Mouse (Mus musculus) liver, adult 2 months (tissue): ENCODE data around the gene Art3. TPM values are rescaled to one million over a fixed set of nuclear protein-coding genes. Genes with fewer than 3 reads are reported as not detected.

Experiments used
- DNase-seq: peaks from one replicate; pipeline ENCODE4 v3.0.0-alpha.2; 2011; ENCODE audit warnings: low read depth, low spot score; ENCODE audit errors: extremely low read depth
- H3K27ac ChIP-seq: fragments of 200-500 bp; replicated peaks from 2 replicates; pipeline ENCODE4 v1.5.1; 2012; ENCODE audit warnings: low read depth, mild to moderate bottlenecking, control low read depth, inconsistent platforms, low read length; ENCODE audit not compliant: insufficient read depth
- H3K27me3 ChIP-seq: fragments of 200-500 bp; 2 replicates; pipeline ENCODE4 v1.6.1; 2012; ENCODE audit warnings: mild to moderate bottlenecking, moderate library complexity, low read length, inconsistent platforms; ENCODE audit not compliant: control insufficient read depth, insufficient read depth
- H3K36me3 ChIP-seq: fragments of 200-500 bp; 2 replicates; pipeline ENCODE4 v1.6.1; 2012; ENCODE audit warnings: low read length, inconsistent platforms; ENCODE audit not compliant: control insufficient read depth, insufficient read depth
- H3K4me1 ChIP-seq: fragments of 200-500 bp; 2 replicates; pipeline ENCODE4 v1.6.1; 2011; ENCODE audit warnings: low read length; ENCODE audit not compliant: control insufficient read depth, insufficient read depth
- H3K4me3 ChIP-seq: fragments of 200-500 bp; 2 replicates; pipeline ENCODE4 v1.5.1; 2011; ENCODE audit warnings: low read depth, mild to moderate bottlenecking, control low read depth, low read length, moderate library complexity; ENCODE audit not compliant: insufficient read depth
- H3K79me2 ChIP-seq: fragments of 200-500 bp; 2 replicates; pipeline ENCODE4 v1.6.1; 2012; ENCODE audit warnings: inconsistent platforms, mild to moderate bottlenecking, low read length, moderate library complexity; ENCODE audit not compliant: control insufficient read depth, insufficient read depth
- H3K9ac ChIP-seq: fragments of 200-500 bp; 2 replicates; pipeline ENCODE4 v1.6.1; 2012; ENCODE audit warnings: low read depth, mild to moderate bottlenecking, control low read depth, inconsistent platforms, low read length
- CTCF ChIP-seq: fragments of 200-500 bp; IDR thresholded peaks from 2 replicates; pipeline ENCODE4 v1.5.1; 2011; ENCODE audit warnings: low read depth, low read length, control low read depth
- POLR2A ChIP-seq: fragments of 200-500 bp; IDR thresholded peaks from 2 replicates; pipeline ENCODE4 v1.6.1; 2011; ENCODE audit warnings: low read length, control low read depth; ENCODE audit not compliant: insufficient read depth; ENCODE audit errors: extremely low read depth
- WGBS: fragments of 180-500 bp; shearing (Covaris S2); methylation state at CpG from one replicate; pipeline ENCODE4 v1.1.7; 2018; 5-methylcytosine and 5-hydroxymethylcytosine counted together
- polyA plus RNA-seq: library from polyadenylated mRNA; depleted of rRNA; stranded (reverse); fragments of >200 nt; gene quantifications from 2 replicates; pipeline ENCODE4 v1.2.3, GENCODE M21; 2012
- total RNA-seq: library from RNA; depleted of rRNA; stranded (reverse); fragments of >200 nt; gene quantifications from 2 replicates; pipeline ENCODE4 v1.2.3, GENCODE M21; 2014

Gene Art3
- total and polyA plus RNA-seq, 2 experiments = 1.8 to 8.6 TPM

GRCm38 (mm10) chr5:92327929-92328328 is 3.7 kb upstream of the Art3 start, which contains the start of gene Cxcl9:
Gene Cxcl9 (minus strand): TSS chr5:92328079.
- no peaks in the 10 kb centered on the region for H3K36me3 ChIP-seq
- peak within 1 kb of the TSS; percentile 49; the same call in 1 of the 2 replicates for H3K27ac ChIP-seq
- no peak for TF ChIP-seq POLR2A
- no peaks in the 10 kb centered on the region for H3K79me2 ChIP-seq
- H3K9ac ChIP-seq = no peak within 1 kb of the TSS
- no peak within 1 kb of the TSS for H3K4me3 ChIP-seq
- no peaks in the 10 kb centered on the region for H3K27me3 ChIP-seq
- WGBS = 34% methylated on average over 7 of the region's 7 CpGs
- no peak for DNase-seq
- peaks cover 20% of the 10 kb centered on the region for H3K4me1 ChIP-seq

- TF ChIP-seq POLR2A (no peak), CTCF (no peak)
- Histone ChIP-seq H3K36me3 (no peaks in the 10 kb centered on the region), H3K9ac (no peak overlapping the region), H3K27ac (no peak overlapping the region), H3K27me3 (no peaks in the 10 kb centered on the region), H3K79me2 (no peaks in the 10 kb centered on the region), H3K4me1 (peaks cover 14% of the 10 kb centered on the region), H3K4me3 (no peak overlapping the region)
- DNase-seq = no peak
- WGBS = 82% methylated on average over 12 of the region's 12 CpGs
Observed at GRCm38 (mm10) chr5:92331122-92331521, 505 bp upstream of the Art3 start.

DNA sequence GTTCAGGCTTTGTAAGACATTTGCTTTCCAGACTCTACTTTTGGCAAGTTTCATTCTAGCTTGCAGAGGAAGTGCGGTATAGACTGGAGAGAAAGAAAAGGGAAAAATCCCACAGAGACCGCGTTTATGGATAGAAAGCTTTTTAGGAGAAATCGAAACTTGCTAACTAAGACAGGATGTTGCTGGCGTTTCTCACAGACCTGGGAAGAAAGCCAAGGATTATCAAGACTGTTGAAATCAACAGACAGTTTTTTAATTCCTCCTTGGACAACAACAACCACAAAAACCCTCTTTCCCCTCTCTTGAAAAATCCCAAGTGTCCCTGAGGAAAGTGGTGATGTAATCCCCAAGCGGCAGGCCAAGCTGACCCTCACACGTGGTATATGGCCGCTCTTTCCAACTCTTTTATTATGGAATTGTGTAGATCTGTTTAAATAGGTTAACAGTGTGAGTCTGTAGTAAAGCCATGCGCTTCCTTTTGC is 773 bp downstream of the Art3 start:
- TF ChIP-seq CTCF = no peak
- no peak for TF ChIP-seq POLR2A
- Histone ChIP-seq H3K9ac (0 out of 2 replicates have a peak overlapping the region, but pooled peaks have one; percentile 12), H3K36me3 (no peaks in the 10 kb centered on the region), H3K4me1 (peaks cover 9% of the 10 kb centered on the region), H3K4me3 (peak overlapping the region; percentile 38; the same call in 1 of the 2 replicates), H3K79me2 (no peaks in the 10 kb centered on the region), H3K27me3 (no peaks in the 10 kb centered on the region), H3K27ac (peak overlapping the region; percentile 75)
- 52% methylated on average over 9 of the region's 9 CpGs for WGBS
- peak; percentile 71 for DNase-seq

GRCm38 (mm10) chr5:92336743-92337142 is 5.1 kb downstream of the Art3 start:
- no peak for TF ChIP-seq CTCF
- TF ChIP-seq POLR2A = no peak
- H3K4me3 ChIP-seq = no peak overlapping the region
- no peak overlapping the region for H3K9ac ChIP-seq
- no peaks in the 10 kb centered on the region for H3K36me3 ChIP-seq
- no peak for DNase-seq
- H3K4me1 ChIP-seq = no peaks in the 10 kb centered on the region
- WGBS = 85% methylated on average over 3 of the region's 3 CpGs
- H3K27ac ChIP-seq = no peak overlapping the region
- no peaks in the 10 kb centered on the region for H3K27me3 ChIP-seq
- H3K79me2 ChIP-seq = no peaks in the 10 kb centered on the region

DNA sequence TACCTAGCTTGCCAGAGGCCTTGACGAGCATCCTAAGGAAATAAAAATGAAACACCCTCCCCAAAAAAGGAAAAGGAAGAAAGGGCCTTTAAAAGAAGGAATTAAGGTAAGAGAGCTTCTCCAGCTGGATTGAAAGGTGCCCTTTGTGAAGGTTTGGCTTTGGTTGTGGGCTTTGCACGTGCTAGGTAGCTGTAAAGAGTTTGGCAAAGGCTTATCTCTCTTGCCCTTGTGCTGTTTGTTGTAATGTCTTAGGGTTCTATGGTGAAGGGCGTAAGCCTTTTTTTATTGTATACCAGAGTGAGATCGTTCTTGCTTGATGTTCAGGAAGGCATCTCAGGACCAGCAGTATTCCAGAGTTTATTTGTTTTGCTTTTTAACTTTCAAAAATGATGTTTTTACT is 9.0 kb downstream of the Art3 start:
- H3K27me3 ChIP-seq = no peaks in the 10 kb centered on the region
- H3K79me2 ChIP-seq = no peaks in the 10 kb centered on the region
- no peak overlapping the region for H3K27ac ChIP-seq
- no peaks in the 10 kb centered on the region for H3K36me3 ChIP-seq
- no peak for DNase-seq
- TF ChIP-seq CTCF (no peak), POLR2A (no peak)
- 76% methylated on average over 4 of the region's 4 CpGs for WGBS
- no peaks in the 10 kb centered on the region for H3K4me1 ChIP-seq
- H3K4me3 ChIP-seq = no peak overlapping the region
- H3K9ac ChIP-seq = no peak overlapping the region

GRCm38 (mm10) chr5:92345006-92345405 is 13.4 kb downstream of the Art3 start:
- no peaks in the 10 kb centered on the region for H3K36me3 ChIP-seq

More at GRCm38 (mm10) chr5:92345006-92345405, 13.4 kb downstream of the Art3 start:
- Histone ChIP-seq H3K27me3 (no peaks in the 10 kb centered on the region), H3K4me3 (no peak overlapping the region), H3K4me1 (peaks cover 9% of the 10 kb centered on the region), H3K9ac (no peak overlapping the region), H3K27ac (no peak overlapping the region), H3K79me2 (no peaks in the 10 kb centered on the region)
- TF ChIP-seq POLR2A (no peak), CTCF (no peak)
- no peak for DNase-seq
- WGBS = 88% methylated on average over 8 of the region's 8 CpGs
